Mouse (Mus musculus) left cerebral cortex, postnatal 25 days (tissue): ENCODE results near the gene Stat3. TPM values are rescaled to one million over a fixed set of nuclear protein-coding genes. Genes with fewer than 3 reads are reported as not detected.

ENCODE experiments used
- DNase-seq, 2 experiments: peaks; one replicate each; pipeline ENCODE4 v3.0.0; 2022; ENCODE audit warnings: low spot score in 2 of 2, mixed read lengths in 1 of 2
- intact Hi-C: fragments of 180-260 bp; cut with DNase I; formaldehyde crosslinking; loops from one replicate; pipeline ENCODE4 v1.15.1; 2025
- total RNA-seq, 2 experiments: library from RNA; stranded (reverse); gene quantifications; 2 replicates each; pipeline ENCODE4 v1.2.3; 2021

Stat3 gene
- total RNA-seq, 2 experiments from 2014 or later = 44.1 to 45.0 TPM

DNA sequence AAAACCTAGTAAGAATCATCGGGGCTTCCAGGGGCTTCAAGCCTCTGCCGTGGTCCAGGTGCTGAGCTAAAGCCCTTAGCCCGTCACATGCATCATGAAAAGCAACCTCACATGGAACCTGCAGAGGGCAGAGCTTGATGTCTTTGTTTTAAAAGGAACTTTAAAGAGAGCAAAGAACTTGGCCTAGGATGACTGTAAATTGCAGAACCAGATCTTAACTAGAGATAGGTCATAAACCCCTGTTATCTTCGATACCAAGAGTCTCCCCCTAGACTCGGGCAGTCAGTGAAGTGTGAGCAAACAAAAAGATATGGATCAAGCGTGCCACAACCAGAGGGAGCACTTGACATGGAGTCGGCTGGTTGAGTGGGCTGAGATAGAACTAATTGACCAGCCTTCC is 73.7 kb downstream of the Stat3 start:
- DNase-seq = no peak
- intact Hi-C loops = no loop called here

DNA sequence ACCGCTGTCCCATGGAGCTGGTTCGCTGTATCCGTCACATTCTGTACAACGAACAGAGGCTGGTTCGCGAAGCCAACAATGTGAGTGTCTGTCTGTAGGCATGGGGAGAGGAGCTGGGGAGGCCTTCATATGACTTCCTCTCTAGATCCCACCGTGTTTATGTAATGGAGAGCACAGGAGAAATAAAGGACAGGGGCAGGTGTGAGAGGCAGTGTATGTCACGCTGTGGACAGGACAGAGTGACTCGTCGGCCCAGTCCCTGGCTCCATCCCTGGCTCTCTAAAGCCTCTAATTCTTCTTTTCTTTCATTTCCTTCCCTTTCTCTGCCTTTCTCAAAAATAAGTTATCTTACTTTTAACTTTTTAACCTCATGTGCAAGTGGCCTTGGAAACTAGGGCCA is 76.2 kb downstream of the Stat3 start:
- intact Hi-C loops = no loop called here
- no peak for DNase-seq

DNA sequence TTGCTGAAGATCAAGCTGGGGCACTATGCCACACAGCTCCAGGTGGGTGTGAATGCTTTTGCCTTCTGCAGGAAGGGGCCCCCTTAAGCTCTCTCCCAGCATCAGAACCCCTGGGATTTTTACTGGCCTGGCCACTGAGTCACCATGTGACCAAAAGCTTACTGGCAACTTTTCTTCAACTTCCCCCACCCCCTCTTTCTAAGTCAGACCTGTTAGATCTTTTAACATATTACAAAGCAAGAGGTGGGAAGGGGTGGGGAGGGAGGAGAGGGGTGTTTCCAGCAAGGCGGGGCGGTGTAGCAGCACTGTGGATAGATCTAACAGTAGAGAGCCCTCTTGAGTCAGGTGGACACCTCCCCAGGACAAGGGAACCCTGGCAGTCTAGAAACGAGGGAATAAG is 77.5 kb downstream of the Stat3 start:
- intact Hi-C loops = no loop called here
- no peak for DNase-seq

DNA sequence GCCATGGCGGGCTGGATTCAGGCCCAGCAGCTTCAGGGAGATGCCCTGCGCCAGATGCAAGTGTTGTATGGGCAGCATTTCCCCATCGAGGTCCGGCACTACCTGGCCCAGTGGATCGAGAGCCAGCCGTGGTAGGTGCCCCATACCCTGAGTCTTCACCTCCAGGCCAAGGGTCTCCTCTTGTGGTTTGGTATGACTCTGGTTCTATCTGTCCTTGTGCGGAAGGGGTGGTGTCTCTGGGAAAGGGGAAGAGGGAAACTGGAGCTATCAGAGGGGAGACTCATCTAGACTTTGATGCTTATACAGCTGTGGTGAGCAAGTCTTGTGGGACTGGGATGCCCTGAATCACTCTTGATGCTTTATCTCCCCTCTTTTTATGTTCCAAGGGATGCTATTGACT is 78.0 kb downstream of the Stat3 start:
- DNase-seq = no peak
- intact Hi-C loops = no loop called here

DNA sequence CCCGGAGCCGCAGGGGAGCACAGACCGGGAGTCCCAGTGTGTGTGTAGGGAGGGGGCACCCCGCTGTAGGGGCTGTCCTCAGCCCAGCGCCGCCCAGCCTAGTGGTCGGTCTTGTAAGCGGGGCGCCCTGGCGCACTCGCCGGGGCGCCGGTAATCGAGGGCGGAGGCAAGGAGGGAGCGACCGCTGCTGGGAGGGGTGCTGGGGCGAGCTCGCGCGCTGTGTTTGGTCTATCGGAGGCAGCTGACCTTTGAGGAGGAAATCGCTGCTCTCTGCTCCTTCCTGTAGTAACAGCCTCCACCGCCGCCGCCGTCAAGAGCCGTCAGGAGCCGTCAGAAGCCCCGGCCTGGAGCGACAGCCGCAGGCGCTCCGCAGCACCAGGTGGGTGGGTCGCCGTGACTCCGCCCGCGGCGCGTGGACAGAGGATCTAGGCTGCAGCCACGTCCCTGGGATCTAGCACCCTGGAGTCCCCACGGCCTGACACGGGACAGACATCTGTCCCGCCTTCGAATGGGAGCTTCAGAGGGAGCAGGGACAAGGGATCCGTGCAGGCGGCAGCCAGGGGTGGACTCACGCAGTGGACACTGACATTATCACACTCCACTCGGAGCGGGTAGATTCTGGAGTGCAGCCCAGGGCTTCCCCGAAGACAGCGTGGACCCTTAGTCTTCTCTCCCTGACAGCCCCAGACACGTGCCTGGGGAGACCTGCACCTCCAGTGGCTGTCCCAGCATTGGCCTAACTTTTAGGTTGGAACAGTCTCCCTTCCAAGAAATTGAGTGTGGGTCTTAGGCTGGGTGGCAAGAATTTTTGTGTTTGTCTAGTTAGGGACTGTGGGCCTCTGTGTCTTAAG is 78.9 kb downstream of the Stat3 start:
- DNase-seq = peak; percentile 28 to 36
- intact Hi-C loops = no loop called here

DNA sequence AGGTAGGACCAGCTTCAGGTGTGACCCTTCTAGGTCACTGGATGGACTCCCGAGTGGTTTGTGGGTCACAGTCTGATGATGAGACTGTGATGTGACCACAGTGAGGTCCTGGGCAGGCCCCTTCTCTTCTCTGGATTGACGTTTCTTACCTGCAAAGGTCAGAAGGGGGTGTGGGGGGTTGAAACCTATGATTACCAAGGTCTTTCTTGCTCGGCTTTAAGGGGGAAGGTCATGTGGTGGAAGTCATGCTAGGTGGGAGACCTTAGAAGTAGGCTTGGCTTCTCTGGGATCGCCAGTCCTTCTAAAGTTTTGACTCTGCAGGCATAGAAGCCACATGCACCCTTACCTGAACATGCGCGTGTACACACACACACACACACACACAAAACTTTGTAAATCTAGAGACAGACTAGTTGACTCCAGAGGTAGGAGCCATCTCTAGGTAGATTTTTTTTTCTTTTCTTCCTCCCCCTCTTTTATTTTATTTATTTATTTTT is 79.7 kb downstream of the Stat3 start:
- no peak for DNase-seq
- intact Hi-C loops = no loop called here

DNA sequence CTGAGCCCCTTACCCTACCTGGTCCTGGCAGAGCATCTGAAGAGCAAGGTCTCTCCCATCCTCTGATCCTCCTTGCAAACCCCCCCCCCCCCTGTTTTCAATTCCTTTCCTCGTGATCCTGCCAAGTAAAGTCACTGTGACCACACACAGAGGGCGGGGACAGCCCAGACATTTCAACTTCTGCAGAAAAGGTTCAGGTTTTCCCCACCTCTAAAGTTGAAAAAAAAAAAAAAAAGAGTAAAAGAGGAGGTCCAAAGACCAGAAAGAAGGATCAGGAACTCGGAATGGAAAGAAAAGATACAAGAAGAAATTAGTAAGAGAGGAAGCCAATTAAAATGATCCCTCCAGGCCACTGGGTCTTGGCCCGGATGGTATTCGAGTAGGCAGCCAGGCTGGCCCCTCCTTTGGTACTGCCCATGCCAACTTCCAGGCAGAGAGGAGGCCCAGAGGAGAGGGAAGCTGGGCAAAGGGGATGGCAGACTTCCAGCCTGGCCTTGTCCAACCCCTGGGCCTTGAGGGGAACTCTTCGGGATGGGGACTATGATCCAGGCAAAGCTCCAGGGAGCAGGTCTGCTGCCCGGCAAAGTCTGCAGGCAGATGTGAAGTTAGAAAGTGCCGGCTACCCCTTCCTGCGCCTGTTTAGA is 80.3 kb downstream of the Stat3 start, which contains the start of gene Stat5a:
Gene Stat5a (plus strand): TSS at position 417 of the 644 bp plus-strand sequence.
- intact Hi-C loops = no loop called here
- DNase-seq = peak; percentile 19 to 51

DNA sequence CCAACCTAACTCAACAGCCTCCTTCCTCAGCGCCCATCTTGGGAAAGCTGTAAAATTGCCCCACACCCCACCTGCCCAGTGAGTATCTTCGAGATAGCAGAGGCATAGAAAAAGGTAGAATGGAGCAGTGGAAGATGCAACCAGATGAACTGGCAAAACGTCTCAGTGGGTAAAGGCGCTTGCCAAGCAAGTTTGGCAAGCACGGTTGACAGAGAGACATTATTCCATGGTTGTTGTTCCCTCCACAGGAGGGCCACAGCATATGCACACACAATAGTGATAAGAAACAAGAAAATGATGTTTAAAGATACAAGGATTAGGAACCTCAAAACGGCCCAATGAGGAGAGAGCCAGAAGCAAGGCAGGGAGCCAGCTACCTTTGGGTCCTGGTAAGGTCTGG is 81.4 kb downstream of the Stat3 start:
- no peak for DNase-seq
- intact Hi-C loops = no loop called here

DNA sequence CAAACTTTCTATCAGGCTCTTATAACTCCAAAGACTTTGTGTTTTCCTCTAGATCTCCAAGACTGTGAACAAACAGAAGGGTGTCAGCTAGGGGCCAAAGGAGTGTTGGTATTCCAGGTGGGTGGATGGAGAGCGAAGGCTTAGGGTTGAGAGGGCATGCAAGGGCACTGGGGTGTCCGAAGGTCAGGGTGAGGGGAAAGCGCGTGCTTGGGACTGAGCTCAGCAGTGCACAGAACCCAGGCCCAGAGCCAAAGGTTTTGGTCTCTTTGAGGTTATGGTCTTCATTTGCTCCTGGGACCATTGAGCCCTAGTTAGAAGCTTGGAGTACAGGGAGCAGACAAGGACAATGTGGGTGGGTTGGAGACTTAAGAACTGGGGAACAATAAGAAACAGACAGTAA is 84.2 kb downstream of the Stat3 start:
- no peak for DNase-seq
- intact Hi-C loops = no loop called here

DNA sequence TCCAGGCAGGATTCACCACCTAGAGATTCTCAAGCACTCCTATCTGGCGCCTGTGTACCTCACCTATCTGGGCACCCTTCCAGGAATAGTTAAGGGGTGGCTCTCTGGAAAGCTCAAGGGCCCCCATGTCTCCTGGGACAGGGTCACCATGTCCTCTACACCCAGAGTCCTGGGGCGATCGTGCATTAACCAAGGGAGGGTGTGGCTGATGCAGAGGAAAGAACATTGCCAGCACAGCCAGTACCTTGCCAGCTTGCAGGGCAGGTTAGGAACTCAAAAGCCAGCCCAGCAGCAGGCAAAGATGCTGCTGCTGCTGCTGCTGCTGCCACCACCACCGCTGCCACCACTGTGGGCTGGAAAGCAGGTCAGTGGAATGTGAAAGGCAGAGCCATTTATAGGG is 85.1 kb downstream of the Stat3 start:
- intact Hi-C loops = no loop called here

DNA sequence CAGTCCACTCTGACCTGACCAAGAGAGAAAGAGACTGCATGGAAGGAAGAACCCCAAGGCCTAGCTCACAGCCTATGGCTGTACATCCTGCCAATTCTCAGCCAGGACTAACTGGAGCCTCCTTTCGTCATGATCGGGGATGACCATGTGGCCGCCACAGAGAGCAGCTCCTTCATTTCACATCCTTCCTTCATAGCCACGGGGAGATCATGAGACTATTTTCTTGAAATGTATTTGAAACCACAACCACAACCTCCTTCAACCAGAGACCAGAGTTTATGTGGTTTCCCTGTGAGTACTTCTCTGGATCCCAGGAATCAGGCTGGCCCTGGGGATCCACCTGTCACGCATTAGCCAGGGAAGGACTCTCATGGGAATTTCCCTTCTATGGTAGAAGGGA is 86.3 kb downstream of the Stat3 start:
- intact Hi-C loops = no loop called here
- DNase-seq = no peak

More for the DNA sequence above, 85.1 kb downstream of the Stat3 start:
- no peak for DNase-seq

DNA sequence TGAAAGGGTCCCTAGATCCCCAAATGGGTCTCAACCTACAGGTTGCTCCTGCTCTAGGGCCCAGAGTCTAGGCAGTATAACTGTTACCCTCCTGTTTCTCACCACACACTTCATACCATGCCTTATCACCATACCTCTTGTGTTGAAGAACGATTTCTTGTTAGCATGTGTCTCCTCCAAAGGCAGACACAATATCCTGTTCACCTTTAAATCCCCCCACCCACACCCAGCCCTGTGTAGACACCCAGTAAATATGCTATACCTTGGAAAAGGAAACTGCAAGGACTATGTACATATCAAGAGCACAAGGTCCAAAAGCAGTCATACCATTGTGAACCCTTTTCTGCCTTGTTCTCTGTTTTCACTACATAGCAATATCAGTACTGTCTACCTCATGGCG is 87.3 kb downstream of the Stat3 start:
- intact Hi-C loops = no loop called here
- DNase-seq = no peak

DNA sequence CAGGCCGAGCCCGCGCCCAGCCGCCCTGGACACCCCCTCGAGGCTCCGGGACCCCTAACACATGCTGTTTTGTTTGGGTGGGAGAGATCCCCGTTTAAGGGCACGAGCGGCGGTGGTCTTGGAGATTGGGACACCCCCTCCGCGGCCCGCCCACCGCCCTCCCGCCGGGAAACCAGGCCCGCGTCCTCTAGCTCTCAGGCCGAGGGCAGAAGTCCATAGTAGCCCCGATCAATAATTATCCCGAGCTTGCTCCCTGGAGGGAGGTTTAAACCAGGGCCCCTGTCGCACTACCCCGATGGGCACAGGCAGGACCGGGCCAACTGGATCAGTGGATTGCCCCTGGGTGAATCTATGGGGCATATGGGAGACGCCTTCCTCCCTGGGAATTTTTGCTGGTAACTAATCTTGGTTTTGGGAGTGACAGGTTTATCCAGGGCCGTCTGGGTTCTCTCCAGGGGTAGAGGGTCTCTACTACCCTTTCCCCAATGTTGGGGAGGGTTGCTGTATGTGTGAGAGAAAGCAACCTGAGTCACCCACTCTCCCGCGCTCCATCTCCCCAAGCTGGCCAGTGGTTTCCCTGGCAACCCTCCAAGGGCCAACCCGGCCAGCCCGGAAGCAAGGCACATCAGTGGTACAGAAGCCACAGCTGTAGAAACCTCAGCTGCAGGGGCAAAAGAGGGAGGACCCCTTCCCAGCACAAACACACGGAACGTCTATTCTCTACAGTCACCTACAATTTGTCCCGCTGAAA is 88.4 kb downstream of the Stat3 start:
- peak; percentile 8 to 25 for DNase-seq
- intact Hi-C loops = no loop called here

DNA sequence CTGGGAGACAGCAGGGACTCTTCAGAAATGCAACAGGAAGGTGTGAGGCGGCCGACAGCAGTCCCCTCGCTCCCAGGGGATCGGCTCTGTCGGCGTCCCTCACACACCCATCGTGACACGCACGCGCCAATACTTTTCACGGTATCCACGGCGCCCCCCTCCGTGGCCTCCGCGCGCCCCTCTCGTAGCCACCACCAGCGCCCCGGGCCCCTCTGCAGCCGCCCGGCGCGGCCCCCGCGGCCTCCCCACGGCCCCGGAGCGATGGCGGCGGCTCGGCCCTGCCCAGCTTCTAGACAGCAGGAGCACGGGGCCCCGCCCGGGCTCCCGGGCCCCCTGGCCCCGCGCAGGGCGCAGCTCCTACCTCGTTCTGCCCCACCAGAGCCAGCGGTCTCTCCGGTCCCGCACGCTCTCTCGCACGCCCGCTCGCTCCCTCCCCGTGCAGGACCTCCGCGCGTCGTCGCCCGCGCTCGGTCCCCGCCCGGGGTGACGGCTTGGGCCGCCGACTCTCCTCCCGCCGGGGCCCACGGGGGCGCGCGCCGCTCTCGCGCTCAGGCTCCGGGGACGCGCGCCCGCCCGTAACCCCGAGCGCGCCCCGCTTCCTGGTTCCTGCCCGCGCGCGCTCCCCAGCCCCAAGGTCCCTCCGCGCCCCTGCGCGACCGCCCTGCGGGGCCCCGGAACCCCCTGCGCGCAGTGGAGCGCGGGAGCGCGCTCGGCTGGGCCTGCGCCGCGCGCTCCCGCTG is 89.1 kb downstream of the Stat3 start, which contains the start of gene Stat5b:
Gene Stat5b (minus strand): TSS at position 687 of the 740 bp plus-strand sequence.
- intact Hi-C loops = no loop called here
- peak; percentile 55 to 71 for DNase-seq

DNA sequence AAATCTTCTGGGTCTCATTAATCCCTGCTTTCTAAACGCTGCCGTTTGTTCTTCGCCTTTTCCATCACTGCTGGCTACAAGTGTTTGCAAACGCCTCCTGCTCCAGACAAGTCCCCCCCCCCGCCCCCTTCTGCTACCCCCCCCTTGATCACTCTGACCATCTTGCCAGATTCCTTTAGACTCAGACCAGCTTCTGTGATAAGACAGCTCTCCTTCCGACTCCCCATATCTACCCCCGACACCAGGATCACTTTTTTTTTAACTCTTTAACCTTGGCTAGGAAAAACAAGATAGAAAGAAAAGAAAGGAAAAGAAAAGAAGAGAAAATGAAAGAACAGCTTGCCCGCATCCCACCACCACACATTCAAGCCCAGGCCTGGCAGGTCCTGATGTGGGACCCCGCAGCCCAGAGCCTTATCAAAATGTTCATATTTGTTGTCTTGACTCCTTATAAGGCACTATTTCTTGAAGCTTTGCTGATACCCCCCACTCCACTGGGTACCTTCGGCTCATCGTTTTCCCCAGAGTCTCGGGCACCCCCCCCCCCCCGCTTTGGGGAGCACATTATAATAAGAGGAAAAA is 89.8 kb downstream of the Stat3 start:
- intact Hi-C loops = no loop called here
- no peak for DNase-seq

DNA sequence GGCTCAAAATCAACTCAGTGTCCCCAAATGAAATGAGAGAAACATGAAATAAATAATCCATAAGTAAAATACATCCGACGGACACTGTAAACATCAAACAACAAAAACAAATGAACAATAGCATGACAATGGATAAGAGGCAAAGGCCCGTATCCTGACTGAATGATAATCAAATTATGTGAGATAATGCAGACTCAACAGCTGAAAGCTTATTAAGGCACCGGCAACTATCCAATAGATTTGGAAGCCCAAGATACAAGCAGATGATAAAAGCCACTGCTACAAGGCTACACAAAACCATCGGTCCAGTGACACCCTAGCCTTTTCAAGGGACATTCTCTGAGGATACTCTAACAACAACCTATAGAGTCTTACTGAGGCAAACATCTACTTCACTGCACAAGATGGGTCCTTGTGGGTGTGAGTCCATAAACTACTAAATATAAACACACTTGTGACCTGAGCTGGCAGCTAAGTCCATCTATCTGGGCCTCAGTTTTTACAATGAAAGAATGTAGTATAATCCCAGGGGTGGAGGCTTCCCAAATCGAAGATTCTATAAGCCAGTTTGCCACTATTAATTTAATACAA is 90.5 kb downstream of the Stat3 start:
- intact Hi-C loops = no loop called here
- no peak for DNase-seq

DNA sequence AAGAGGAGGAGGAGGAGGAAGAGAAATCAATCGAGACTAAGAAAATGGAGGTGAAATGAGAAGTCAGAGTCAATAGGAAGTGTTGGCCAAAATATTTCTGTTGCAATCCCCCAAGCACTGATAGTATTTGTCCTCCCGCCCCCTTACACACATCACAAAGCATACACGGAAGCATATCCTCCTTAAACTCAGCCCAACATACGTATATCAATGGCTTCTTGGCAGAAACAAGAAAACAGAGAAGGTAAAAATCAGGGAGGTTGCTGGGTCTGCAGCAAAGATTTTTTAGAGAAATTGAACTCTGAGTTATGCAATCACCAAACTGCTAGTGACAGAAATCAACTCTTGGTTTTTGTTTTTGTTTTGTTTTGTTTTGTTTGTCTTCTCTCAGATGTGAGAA is 91.3 kb downstream of the Stat3 start:
- intact Hi-C loops = no loop called here
- DNase-seq = no peak

DNA sequence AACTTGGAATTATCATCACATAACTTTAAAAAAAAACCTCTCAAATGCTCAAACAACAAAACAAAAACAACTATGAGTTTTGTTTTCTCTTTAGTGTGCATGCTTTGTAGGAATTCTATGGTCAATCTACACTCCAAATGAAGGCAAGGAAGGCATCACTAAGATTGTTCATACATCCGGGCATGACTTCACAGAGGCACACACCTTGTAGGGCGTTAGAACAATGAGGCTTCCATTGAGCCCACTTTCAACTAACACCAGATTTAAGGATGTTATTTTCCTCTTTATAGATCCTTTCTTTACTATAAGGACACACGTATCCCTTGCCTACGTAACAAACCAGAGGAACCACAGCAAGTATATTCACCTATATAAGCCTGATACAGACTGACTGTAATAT is 91.8 kb downstream of the Stat3 start:
- DNase-seq = no peak

DNA sequence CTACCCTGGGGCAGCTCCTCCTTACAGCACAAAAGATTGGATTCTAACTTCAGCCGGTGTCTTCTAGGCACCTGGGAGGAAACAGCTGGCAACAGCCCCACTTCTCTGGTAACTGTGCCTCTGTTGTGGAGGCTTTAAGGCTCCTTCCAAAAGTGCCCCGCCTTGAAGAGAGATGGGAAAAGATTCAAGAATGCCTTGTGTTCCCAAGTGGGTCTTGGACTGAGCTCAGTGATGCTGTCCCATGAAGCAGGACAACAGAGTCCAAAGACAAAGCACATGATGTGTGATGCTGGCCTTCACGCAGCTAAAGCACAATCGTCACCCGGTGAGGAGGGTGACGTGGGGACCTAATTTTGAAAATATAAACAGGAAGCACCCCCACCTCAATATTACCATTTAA is 93.5 kb downstream of the Stat3 start:
- DNase-seq = no peak
- intact Hi-C loops = no loop called here

More for the DNA sequence above, 91.8 kb downstream of the Stat3 start:
- intact Hi-C loops = no loop called here
